Mouse (Mus musculus): Measurements from ENCODE around the gene Pkd1. TPM values are rescaled to one million over a fixed set of nuclear protein-coding genes. Genes with fewer than 3 reads are reported as not detected.

Gene Pkd1
- total RNA-seq, 2 experiments from 2014 or later = 78.8 to 80.0 TPM

GRCm38 (mm10) chr17:24642791-24643343 lies 93.2 kb downstream of the Pkd1 start:
- DNase-seq (ENCODE audit: low spot score in 2 of 2) = no peak

GRCm38 (mm10) chr17:24644030-24644715 lies 94.5 kb downstream of the Pkd1 start:
- no peak for DNase-seq (ENCODE audit: low spot score in 2 of 2)

- DNase-seq (ENCODE audit: low spot score in 2 of 2) = no peak
Observed at GRCm38 (mm10) chr17:24644875-24645721, 95.5 kb downstream of the Pkd1 start.

- DNase-seq (ENCODE audit: low spot score in 2 of 2) = no peak
Observed at GRCm38 (mm10) chr17:24645916-24646315, 96.3 kb downstream of the Pkd1 start.

Small RNA genes within 50 kb of the gene (microRNA-seq; reads per million reads assigned to microRNA genes)
- gene Gm24589 = 7.2 to 10.9 reads per million in 2 experiments

Other genes starting within 250 kb of the Pkd1 start
- gene Abca17, start 198.8 kb upstream of the Pkd1 start, total RNA-seq (2021) = under 1 TPM; 0.51 to 0.92 TPM
- gene Abca3, start 197.9 kb upstream of the Pkd1 start, total RNA-seq (2021) = 10 to 100 TPM; 59.2 to 61.4 TPM
- gene Rnps1, start 135.3 kb upstream of the Pkd1 start, total RNA-seq (2021) = 100 to 1,000 TPM; 123 to 124 TPM
- gene Eci1, start 123.2 kb upstream of the Pkd1 start, total RNA-seq (2021) = 10 to 100 TPM; 27.3 to 34.2 TPM
- gene Dnase1l2, start 106.7 kb upstream of the Pkd1 start, total RNA-seq (2021) = 10 to 100 TPM in 1 of 2 experiments, 1 to 10 TPM in 1; 9.6 to 11.4 TPM
- 10 to 100 TPM; 32.3 to 37.9 TPM for gene E4f1, start 79.5 kb upstream of the Pkd1 start, total RNA-seq (2021)
- gene Pgp, start 79.4 kb upstream of the Pkd1 start, total RNA-seq (2021) = 10 to 100 TPM; 61.6 to 64.6 TPM
- 1 to 10 TPM; 2.0 to 2.8 TPM for gene Bricd5, start 76.0 kb upstream of the Pkd1 start, total RNA-seq (2021)
- 10 to 100 TPM; 42.5 to 42.9 TPM for gene Mlst8, start 70.8 kb upstream of the Pkd1 start, total RNA-seq (2021)
- gene Caskin1, start 61.2 kb upstream of the Pkd1 start, total RNA-seq (2021) = 100 to 1,000 TPM; 153 to 157 TPM
- gene Traf7, start 21.9 kb upstream of the Pkd1 start, total RNA-seq (2021) = 10 to 100 TPM; 79.3 to 84.6 TPM
- gene Rab26, start 15.6 kb upstream of the Pkd1 start, total RNA-seq (2021) = 10 to 100 TPM; 69.7 to 75.6 TPM
- gene Tsc2, start 82.8 kb downstream of the Pkd1 start, total RNA-seq (2021) = 100 to 1,000 TPM; 182 to 189 TPM
- gene Nthl1, start 82.8 kb downstream of the Pkd1 start, total RNA-seq (2021) = 1 to 10 TPM; 4.9 to 6.1 TPM
- gene Slc9a3r2, start 100.5 kb downstream of the Pkd1 start, total RNA-seq (2021) = 10 to 100 TPM; 39.7 to 41.0 TPM
- gene Npw, start 108.6 kb downstream of the Pkd1 start, total RNA-seq (2021) = 1 to 10 TPM; 1.3 to 2.0 TPM
- gene Zfp598, start 119.9 kb downstream of the Pkd1 start, total RNA-seq (2021) = 10 to 100 TPM; 39.6 to 42.8 TPM
- gene Syngr3, start 140.1 kb downstream of the Pkd1 start, total RNA-seq (2021) = 100 to 1,000 TPM; 159 to 169 TPM
- gene Gfer, start 146.3 kb downstream of the Pkd1 start, total RNA-seq (2021) = 10 to 100 TPM; 18.8 to 23.1 TPM
- gene Noxo1, start 146.4 kb downstream of the Pkd1 start, total RNA-seq (2021) = 1 to 10 TPM; 3.2 to 3.7 TPM
- 10 to 100 TPM; 31.7 to 32.5 TPM for gene Tbl3, start 157.8 kb downstream of the Pkd1 start, total RNA-seq (2021)
- under 1 TPM in 1 of 2 experiments, not detected in 1; 0.27 TPM for gene Rnf151, start 168.2 kb downstream of the Pkd1 start, total RNA-seq (2021)
- 100 to 1,000 TPM; 318 to 320 TPM for gene Rps2, start 168.3 kb downstream of the Pkd1 start, total RNA-seq (2021)
- gene Ndufb10, start 174.6 kb downstream of the Pkd1 start, total RNA-seq (2021) = 100 to 1,000 TPM; 226 to 238 TPM
- gene Rpl3l, start 178.0 kb downstream of the Pkd1 start, total RNA-seq (2021) = under 1 TPM; 0.27 to 0.43 TPM
- gene Msrb1, start 186.8 kb downstream of the Pkd1 start, total RNA-seq (2021) = 10 to 100 TPM; 41.3 to 45.5 TPM
- under 1 TPM; 0.35 to 0.38 TPM for gene Hs3st6, start 203.2 kb downstream of the Pkd1 start, total RNA-seq (2021)